Mouse (Mus musculus): ENCODE measurements around the gene Gstcd. TPM values are rescaled to one million over a fixed set of nuclear protein-coding genes. Genes with fewer than 3 reads are reported as not detected.

Gene Gstcd
- polyA plus RNA-seq, 2 experiments = 2.3 to 5.3 TPM

GRCm38 (mm10) chr3:133098336-133098735 lies 6.5 kb upstream of the Gstcd start:
- ATAC-seq (ENCODE audit: insufficient read depth) = peak; percentile 74
- 26% methylated on average over 4 of the region's 4 CpGs for WGBS (ENCODE audit: insufficient replicate concordance)

GRCm38 (mm10) chr3:133097936-133098335 lies 6.1 kb upstream of the Gstcd start:
- Histone ChIP-seq H3K27ac (no peak overlapping the region), H3K4me2 (ENCODE audit: low read depth) (peak overlapping the region; percentile 47), H3K36me3 (replicated peaks; ENCODE audit: control insufficient read depth, insufficient read depth, low read depth) (peaks cover 18% of the 10 kb centered on the region), H3K4me1 (replicated peaks; ENCODE audit: control insufficient read depth in 2 of 2, insufficient read depth in 2 of 2, low read length in 1 of 2) (peaks cover 8 to 12% of the 10 kb centered on the region in 2 experiments), H3K27me3 (ENCODE audit: control insufficient read depth, insufficient read depth, low read length) (no peaks in the 10 kb centered on the region), H3K9ac (replicated peaks) (no peak overlapping the region), H3K9me3 (ENCODE audit: control insufficient read depth, low read length) (no peaks in the 10 kb centered on the region), H3K4me3 (ENCODE audit: insufficient read depth in 1 of 2, low read depth in 2 of 2, low read length in 2 of 2) (no peak overlapping the region)
- WGBS (ENCODE audit: insufficient replicate concordance) = 49% methylated on average over 6 of the region's 6 CpGs
- no peak for TF ChIP-seq EP300 (IDR thresholded peaks at IDR 0.05; ENCODE audit: low read depth)
- no peak for TF ChIP-seq CTCF (IDR thresholded peaks at IDR 0.05; ENCODE audit: low read depth)
- ATAC-seq (ENCODE audit: insufficient read depth) (peak; percentile 53; the same call in 1 of the 2 replicates), DNase-seq (ENCODE audit: low read depth in 3 of 3, low spot score in 3 of 3) (no peak)

More at GRCm38 (mm10) chr3:133098336-133098735, 6.5 kb upstream of the Gstcd start:
- no peak overlapping the region for H3K27ac ChIP-seq
- H3K4me2 ChIP-seq (ENCODE audit: low read depth) = peak overlapping the region; percentile 47
- peak in 2 of 3 experiments; percentile 24 to 31 for DNase-seq (ENCODE audit: low read depth in 3 of 3, low spot score in 3 of 3)
- H3K4me3 ChIP-seq (ENCODE audit: insufficient read depth in 1 of 2, low read depth in 2 of 2, low read length in 2 of 2) = no peak overlapping the region
- peaks cover 7 to 8% of the 10 kb centered on the region in 2 experiments for H3K4me1 ChIP-seq (replicated peaks; ENCODE audit: control insufficient read depth in 2 of 2, insufficient read depth in 2 of 2, low read length in 1 of 2)
- H3K9me3 ChIP-seq (ENCODE audit: control insufficient read depth, low read length) = no peaks in the 10 kb centered on the region
- H3K36me3 ChIP-seq (replicated peaks; ENCODE audit: control insufficient read depth, insufficient read depth, low read depth) = peaks cover 18% of the 10 kb centered on the region
- no peaks in the 10 kb centered on the region for H3K27me3 ChIP-seq (ENCODE audit: control insufficient read depth, insufficient read depth, low read length)
- H3K9ac ChIP-seq (replicated peaks) = no peak overlapping the region
- TF ChIP-seq EP300 (IDR thresholded peaks at IDR 0.05; ENCODE audit: low read depth) (peak; percentile 36; the same call in 1 of the 2 replicates), CTCF (IDR thresholded peaks at IDR 0.05; ENCODE audit: low read depth) (no peak)

GRCm38 (mm10) chr3:133094305-133094704 lies 2.5 kb upstream of the Gstcd start:
- Histone ChIP-seq H3K27ac (no peak overlapping the region), H3K27me3 (ENCODE audit: control insufficient read depth, insufficient read depth, low read length) (no peaks in the 10 kb centered on the region), H3K36me3 (replicated peaks; ENCODE audit: control insufficient read depth, insufficient read depth, low read depth) (peaks cover 10% of the 10 kb centered on the region), H3K9ac (replicated peaks) (no peak overlapping the region), H3K9me3 (ENCODE audit: control insufficient read depth, low read length) (no peaks in the 10 kb centered on the region), H3K4me3 (ENCODE audit: insufficient read depth in 1 of 2, low read depth in 2 of 2, low read length in 2 of 2) (no peak overlapping the region), H3K4me2 (ENCODE audit: low read depth) (no peak overlapping the region), H3K4me1 (replicated peaks; ENCODE audit: control insufficient read depth in 2 of 2, insufficient read depth in 2 of 2, low read length in 1 of 2) (peaks cover 10 to 18% of the 10 kb centered on the region in 2 experiments)
- DNase-seq (ENCODE audit: low read depth in 3 of 3, low spot score in 3 of 3) (no peak), ATAC-seq (ENCODE audit: insufficient read depth) (no peak)
- WGBS (ENCODE audit: insufficient replicate concordance) = 44% methylated on average over 1 of the region's 1 CpGs
- TF ChIP-seq EP300 (IDR thresholded peaks at IDR 0.05; ENCODE audit: low read depth) (no peak), CTCF (IDR thresholded peaks at IDR 0.05; ENCODE audit: low read depth) (no peak)

GRCm38 (mm10) chr3:133092936-133093335 lies 1.1 kb upstream of the Gstcd start:
- WGBS (ENCODE audit: insufficient replicate concordance) = 24% methylated on average over 1 of the region's 1 CpGs
- H3K9me3 ChIP-seq (ENCODE audit: control insufficient read depth, low read length) = no peaks in the 10 kb centered on the region
- DNase-seq (ENCODE audit: low read depth in 3 of 3, low spot score in 3 of 3) = no peak
- H3K36me3 ChIP-seq (replicated peaks; ENCODE audit: control insufficient read depth, insufficient read depth, low read depth) = peaks cover 4% of the 10 kb centered on the region
- no peak for TF ChIP-seq CTCF (IDR thresholded peaks at IDR 0.05; ENCODE audit: low read depth)
- TF ChIP-seq EP300 (IDR thresholded peaks at IDR 0.05; ENCODE audit: low read depth) = no peak
- H3K27ac ChIP-seq = no peak overlapping the region
- H3K4me3 ChIP-seq (ENCODE audit: insufficient read depth in 1 of 2, low read depth in 2 of 2, low read length in 2 of 2) = peak overlapping the region; percentile 71 to 97; a peak in 2 of 4 replicates
- no peaks in the 10 kb centered on the region for H3K27me3 ChIP-seq (ENCODE audit: control insufficient read depth, insufficient read depth, low read length)
- H3K4me1 ChIP-seq (replicated peaks; ENCODE audit: control insufficient read depth in 2 of 2, insufficient read depth in 2 of 2, low read length in 1 of 2) = peaks cover 8 to 13% of the 10 kb centered on the region in 2 experiments
- no peak for ATAC-seq (ENCODE audit: insufficient read depth)
- peak overlapping the region; percentile 83 for H3K4me2 ChIP-seq (ENCODE audit: low read depth)
- H3K9ac ChIP-seq (replicated peaks) = peak overlapping the region; percentile 86

GRCm38 (mm10) chr3:133092274-133092853 lies 531 bp upstream of the Gstcd start:
- Histone ChIP-seq H3K4me2 (ENCODE audit: low read depth) (peak overlapping the region; percentile 83), H3K9ac (replicated peaks) (peak overlapping the region; percentile 86), H3K27ac (peak overlapping the region; percentile 75), H3K4me3 (ENCODE audit: insufficient read depth in 1 of 2, low read depth in 2 of 2, low read length in 2 of 2) (peak overlapping the region; percentile 71 to 97), H3K4me1 (replicated peaks; ENCODE audit: control insufficient read depth in 2 of 2, insufficient read depth in 2 of 2, low read length in 1 of 2) (peaks cover 6 to 13% of the 10 kb centered on the region in 2 experiments), H3K27me3 (ENCODE audit: control insufficient read depth, insufficient read depth, low read length) (no peaks in the 10 kb centered on the region), H3K9me3 (ENCODE audit: control insufficient read depth, low read length) (no peaks in the 10 kb centered on the region), H3K36me3 (replicated peaks; ENCODE audit: control insufficient read depth, insufficient read depth, low read depth) (peaks cover 4% of the 10 kb centered on the region)
- ATAC-seq (ENCODE audit: insufficient read depth) (no peak), DNase-seq (ENCODE audit: low read depth in 3 of 3, low spot score in 3 of 3) (no peak)
- no peak for TF ChIP-seq CTCF (IDR thresholded peaks at IDR 0.05; ENCODE audit: low read depth)
- no peak for TF ChIP-seq EP300 (IDR thresholded peaks at IDR 0.05; ENCODE audit: low read depth)
- under 1% methylated on average over 7 of the region's 7 CpGs for WGBS (ENCODE audit: insufficient replicate concordance)
